In the genomic region with DNA sequence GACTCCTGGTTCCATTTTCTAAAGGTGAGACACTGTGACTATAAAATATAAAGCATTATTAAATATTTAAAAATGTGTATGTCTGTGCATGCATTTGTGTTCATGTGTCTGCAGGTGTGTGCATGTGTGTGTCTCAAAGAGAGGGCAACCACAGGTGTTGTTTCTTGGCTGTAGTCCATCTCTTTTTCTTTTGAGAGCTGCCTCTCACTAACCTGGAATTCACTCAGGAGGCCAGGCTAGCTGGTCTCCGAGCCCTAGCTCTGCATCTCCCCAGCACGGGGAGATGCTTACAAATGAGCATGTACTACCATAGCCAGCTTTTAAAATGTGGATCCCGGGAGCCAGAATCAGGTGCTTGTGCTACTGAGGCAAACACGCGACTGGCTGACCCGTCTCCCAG, we compare ENCODE assay signal across 27 mouse cellular contexts.
"Had no signal": no experiment of that assay in that cellular context is flagged by ENCODE, and none has a peak within 500 bp of the region (broad histone marks: within the 10 kb centered on the region; RNA-seq: fewer than 3 reads in every experiment).

No protein-coding gene starts in this region.

- H3K36me3 ChIP-seq: heart, embryonic 10.5 days; heart, embryonic 12.5 days; hindbrain, embryonic 10.5 days; hindbrain, embryonic 12.5 days; intestine, embryonic 15.5 days; limb, embryonic 10.5 days; limb, embryonic 12.5 days; liver, embryonic 13.5 days; liver, embryonic 15.5 days had no signal

- H3K27me3 ChIP-seq: heart, embryonic 12.5 days; hindbrain, embryonic 12.5 days; intestine, embryonic 15.5 days; limb, embryonic 12.5 days; liver, embryonic 13.5 days; liver, embryonic 15.5 days had no signal

- H3K9me3 ChIP-seq: heart, embryonic 10.5 days; heart, embryonic 12.5 days; hindbrain, embryonic 10.5 days; hindbrain, embryonic 12.5 days; intestine, embryonic 15.5 days; limb, embryonic 10.5 days; limb, embryonic 12.5 days; liver, embryonic 13.5 days; liver, embryonic 15.5 days had no signal

- H3K27ac ChIP-seq: heart, embryonic 10.5 days; hindbrain, embryonic 10.5 days; hindbrain, embryonic 12.5 days; hindbrain, embryonic 14.5 days; intestine, embryonic 15.5 days; layer of hippocampus, adult 2 months; left cerebral cortex, adult 2 months; limb, embryonic 10.5 days; limb, embryonic 12.5 days; liver, embryonic 13.5 days; liver, embryonic 15.5 days had no signal

- H3K4me2 ChIP-seq: heart, embryonic 12.5 days; hindbrain, embryonic 12.5 days; hindbrain, embryonic 14.5 days; intestine, embryonic 15.5 days; liver, embryonic 11.5 days; liver, embryonic 13.5 days; liver, embryonic 15.5 days had no signal

- H3K4me3 ChIP-seq: heart, embryonic 10.5 days; heart, embryonic 12.5 days; hindbrain, embryonic 10.5 days; hindbrain, embryonic 12.5 days; intestine, embryonic 15.5 days; layer of hippocampus, adult 2 months; left cerebral cortex, adult 2 months; limb, embryonic 10.5 days; limb, embryonic 12.5 days; liver, embryonic 13.5 days; liver, embryonic 15.5 days had no signal

- H3K4me1 ChIP-seq: heart, embryonic 12.5 days; intestine, embryonic 15.5 days; liver, embryonic 13.5 days; liver, embryonic 15.5 days had no signal

- DNase-seq: gastrocnemius, postnatal 14 days; heart, adult 18-20 months; heart, postnatal 10 days; heart, postnatal 4 days; kidney, adult 18-20 months; kidney, adult 8-10 months; kidney, postnatal 10 days; kidney, postnatal 25 days; kidney, postnatal 4 days; liver; liver, embryonic 13.5 days; liver, postnatal 0 days had no signal

- ATAC-seq: hindbrain, embryonic 16.5 days; inflammation-experienced regulatory T-cells, adult 6 months; intestine, embryonic 15.5 days; intestine, postnatal 0 days; liver, postnatal 0 days had no signal

- H3K9ac ChIP-seq: heart, embryonic 12.5 days; hindbrain, embryonic 12.5 days; hindbrain, embryonic 14.5 days; intestine, embryonic 15.5 days; limb, embryonic 12.5 days; liver, embryonic 13.5 days; liver, embryonic 15.5 days; liver, postnatal 0 days had no signal
